Mouse (Mus musculus): ENCODE measurements around the gene Lin37.

The Lin37 gene

GRCm38 (mm10) chr7:30559443-30559954 is at the start of gene Lin37:
Lin37 (minus strand) TSS chr7:30559838.
- DNase-seq = peak; percentile 100

DNA sequence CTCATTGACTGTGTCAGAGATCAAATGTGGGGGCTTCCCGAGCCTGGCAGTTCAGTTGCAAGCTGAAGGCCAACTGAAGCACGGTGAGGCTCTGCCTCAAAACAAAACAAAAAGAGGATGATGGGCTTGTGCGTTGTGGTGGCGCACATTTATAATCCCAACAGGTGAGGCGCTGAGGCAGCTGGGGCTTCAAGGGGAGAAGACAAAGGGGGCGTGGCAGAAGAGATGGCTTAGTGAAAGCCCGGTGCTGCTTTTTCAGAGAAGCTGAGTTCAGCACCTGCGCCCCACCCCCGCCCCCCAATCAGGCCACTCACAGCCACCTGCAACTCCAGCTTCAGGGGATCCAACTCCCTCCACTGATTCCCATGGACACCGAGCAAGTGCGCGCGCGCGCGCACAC is 48.8 kb upstream of the Lin37 start:
- no peak for DNase-seq

- peak; percentile 87 for DNase-seq
These were observed 48.2 kb upstream of the Lin37 start for GRCm38 (mm10) chr7:30607706-30608309.

DNA sequence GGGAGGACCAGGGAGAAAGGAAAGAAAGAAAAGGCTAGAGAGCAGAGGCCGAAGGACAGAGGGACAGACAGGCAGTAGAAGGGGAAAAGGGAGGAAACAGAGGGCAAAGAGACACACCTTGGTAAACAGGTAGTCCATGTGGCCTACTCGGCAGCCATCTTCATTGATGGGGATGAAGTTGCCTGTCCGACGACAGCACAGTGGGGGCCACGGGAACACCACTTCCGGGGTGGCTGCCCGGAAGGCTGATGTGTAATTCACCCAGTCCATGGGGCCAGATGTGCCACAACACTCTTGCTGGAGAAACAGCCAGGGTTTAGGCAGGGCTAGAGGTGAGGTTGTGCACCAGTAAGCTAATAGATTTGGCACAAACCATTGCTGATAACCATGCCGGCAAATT is 45.3 kb upstream of the Lin37 start:
- no peak for DNase-seq

DNA sequence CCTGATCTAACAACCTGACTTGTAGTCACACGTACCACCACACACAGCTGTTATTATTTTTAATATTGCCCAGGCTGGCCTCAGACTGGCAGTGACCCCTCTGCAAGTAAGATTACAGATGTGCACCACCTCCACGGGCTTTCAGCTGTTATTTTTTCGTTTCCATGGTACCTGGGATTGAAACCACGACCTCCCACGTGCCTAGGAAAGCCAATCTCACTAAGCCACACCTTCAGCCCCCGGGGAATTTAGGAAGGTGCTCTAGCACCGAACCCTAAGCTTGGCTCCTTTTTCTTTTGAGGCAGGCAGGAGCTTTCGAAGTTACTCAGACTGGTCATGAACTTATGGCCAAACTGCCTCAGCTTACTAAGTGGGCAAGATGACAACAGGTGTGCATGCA is 44.8 kb upstream of the Lin37 start:
- DNase-seq = no peak

- DNase-seq = peak; percentile 88
These were observed 42.9 kb upstream of the Lin37 start for GRCm38 (mm10) chr7:30602583-30602982.

GRCm38 (mm10) chr7:30600651-30601050 is 41.0 kb upstream of the Lin37 start:
- peak; percentile 84 for DNase-seq

GRCm38 (mm10) chr7:30599933-30600353 is 40.3 kb upstream of the Lin37 start:
- peak; percentile 97 for DNase-seq

DNA sequence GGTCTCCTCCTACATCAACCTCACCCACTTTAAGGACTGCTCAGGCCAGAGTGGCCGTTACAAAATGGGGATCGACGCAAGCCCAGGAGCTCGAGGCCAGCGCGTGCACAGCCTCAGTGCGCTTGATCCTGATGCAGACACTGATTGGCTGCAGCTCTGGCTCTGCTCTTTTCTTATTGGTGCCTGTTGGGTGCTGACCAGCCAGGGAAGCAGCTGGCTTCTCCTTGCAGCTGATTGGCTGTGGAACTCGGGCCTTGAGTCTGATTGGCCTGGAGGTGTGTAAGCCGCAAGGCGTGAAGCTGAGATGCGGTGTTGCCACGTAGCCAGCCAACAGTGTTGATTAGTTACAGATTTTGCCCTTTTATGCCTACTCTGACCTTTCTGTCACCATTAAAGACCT is 39.1 kb upstream of the Lin37 start, which contains the start of gene Zbtb32:
Zbtb32 (minus strand) TSS at position 124 of the 400 bp plus-strand sequence.
- DNase-seq = no peak

- DNase-seq = peak; percentile 70
These were observed 37.2 kb upstream of the Lin37 start for GRCm38 (mm10) chr7:30596811-30597210.

GRCm38 (mm10) chr7:30596093-30596492 is 36.5 kb upstream of the Lin37 start:
- DNase-seq = no peak

DNA sequence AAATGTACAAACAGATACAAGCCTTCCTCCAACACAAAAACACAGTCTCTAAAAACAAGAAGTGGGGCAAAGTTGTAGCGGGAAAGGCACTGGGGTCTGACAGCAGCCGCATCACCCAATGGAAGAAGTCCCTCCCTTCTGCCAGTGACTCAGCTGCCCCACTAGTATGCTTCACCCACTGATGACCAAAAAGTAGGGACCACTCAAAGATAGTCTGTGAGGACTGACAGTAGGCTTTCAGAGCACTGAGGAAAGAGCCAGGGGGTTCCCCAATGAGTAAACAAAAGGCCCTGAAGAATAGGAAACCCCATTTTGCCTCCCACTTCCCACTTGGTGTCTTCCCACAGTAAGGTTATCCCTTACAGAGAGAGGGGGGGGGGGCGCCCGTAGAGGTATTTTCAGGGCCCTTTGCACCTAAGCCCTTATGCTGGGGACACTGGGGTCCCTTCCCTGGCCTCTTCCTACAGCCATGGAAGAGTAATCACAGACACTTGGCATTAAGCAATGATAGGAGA is 34.9 kb upstream of the Lin37 start:
- DNase-seq = no peak

DNA sequence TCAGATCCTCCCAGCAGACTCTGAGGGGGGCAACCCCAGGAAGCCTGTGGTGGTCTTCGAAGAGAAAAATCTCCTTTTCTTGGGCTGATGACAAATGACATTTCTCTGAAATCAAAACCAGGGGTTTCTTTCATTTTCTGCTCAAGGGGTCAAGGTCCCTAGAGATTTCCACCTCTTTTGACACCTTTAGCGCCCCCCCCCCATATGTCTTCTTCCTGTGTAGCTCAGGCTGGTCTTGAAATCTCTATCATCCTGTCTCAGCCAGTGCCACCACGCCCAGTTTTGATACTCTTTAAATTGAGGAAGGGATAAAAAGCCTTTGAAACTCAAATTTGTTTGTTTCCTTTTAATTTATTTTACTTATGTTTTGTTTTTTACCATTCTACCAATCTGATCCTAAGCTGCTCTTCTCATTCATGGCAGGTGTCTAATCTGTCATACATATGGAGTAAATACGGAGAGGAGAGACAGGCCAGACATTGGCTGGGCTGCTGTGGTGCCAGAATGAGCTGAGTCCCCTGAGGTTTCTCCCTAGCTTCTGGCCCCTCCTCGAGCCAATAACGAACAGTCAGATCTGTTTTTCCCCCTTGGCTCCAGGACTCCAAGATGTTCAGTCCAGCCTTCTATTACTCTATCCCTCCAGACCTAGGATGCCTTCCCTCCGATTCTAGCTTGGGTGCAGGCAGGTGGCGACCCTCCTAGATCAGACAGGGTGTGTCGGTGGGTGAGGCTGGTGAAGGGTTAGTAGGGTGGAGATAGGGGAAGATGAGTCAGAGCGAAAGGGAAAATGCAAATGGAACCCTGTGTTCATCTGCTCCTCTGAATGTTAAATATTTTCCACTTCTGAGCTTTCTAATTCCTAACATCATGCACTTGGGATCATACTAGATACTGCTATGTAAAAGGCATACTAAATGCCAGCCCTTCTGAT is 34.2 kb upstream of the Lin37 start:
- no peak for DNase-seq

DNA sequence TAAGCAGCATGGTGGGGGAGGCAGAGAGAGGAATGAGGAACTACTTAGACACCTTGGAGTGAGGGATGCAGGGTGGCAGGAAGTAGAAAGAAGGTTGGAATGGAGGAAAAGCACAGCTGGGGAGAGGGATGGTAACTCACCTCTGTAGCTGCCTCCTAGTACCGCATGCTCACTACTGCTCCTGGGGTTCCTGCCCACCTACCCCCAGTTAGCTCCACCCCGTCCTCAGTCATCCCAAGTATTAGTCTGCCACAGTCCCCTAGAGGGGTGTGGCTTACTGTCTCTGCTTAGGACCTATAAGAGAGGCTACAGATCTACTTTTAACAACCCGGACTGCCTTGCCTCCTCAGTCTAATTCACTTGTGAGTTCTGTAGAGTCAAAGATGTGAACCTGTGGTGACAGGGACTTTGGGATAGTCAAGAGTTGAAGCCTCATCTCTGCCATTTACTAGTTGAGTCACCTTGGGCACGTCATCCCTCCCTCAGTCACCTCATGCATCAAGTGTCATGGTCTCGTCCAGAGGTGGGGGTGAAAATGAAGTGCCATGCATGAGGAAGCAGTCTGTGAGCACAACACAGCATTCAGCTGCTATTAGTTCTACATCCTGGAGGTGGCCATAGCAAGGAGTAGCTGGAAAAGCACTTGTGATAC is 33.3 kb upstream of the Lin37 start:
- peak; percentile 23 for DNase-seq

GRCm38 (mm10) chr7:30591605-30591951 is 31.9 kb upstream of the Lin37 start:
- no peak for DNase-seq

DNA sequence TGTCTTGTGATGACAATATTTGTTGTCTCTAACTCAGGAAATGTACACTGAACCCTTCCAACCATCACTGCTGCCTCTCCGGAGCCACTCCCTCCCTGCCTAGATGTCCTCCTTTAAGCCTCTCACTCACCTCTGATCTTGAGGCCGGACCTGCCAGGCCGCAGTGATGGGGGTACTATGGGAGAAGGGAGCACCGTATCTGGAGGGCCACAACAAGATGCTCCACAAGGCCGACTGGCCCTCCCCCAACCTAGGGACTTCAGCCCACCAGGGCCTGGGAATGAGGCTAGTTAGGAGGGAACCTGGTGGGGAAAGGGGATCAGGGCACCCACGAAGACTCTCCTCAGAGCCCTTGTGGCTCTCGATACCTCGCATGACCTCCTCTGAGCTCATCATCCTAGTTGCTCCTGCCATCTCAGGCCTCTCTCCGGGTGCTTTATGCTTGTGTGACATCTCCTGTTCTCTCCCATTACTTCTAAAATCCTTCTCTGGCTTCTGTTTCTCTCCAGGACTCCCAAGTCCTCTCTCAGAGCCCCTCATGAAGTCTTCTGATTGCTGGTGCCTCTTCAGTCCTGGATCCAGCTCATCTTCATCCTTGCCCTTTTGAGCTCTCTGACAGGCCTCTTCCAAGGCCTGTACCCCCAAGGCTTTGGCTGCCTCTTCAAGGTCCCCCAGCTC is 31.4 kb upstream of the Lin37 start:
- DNase-seq = no peak

DNA sequence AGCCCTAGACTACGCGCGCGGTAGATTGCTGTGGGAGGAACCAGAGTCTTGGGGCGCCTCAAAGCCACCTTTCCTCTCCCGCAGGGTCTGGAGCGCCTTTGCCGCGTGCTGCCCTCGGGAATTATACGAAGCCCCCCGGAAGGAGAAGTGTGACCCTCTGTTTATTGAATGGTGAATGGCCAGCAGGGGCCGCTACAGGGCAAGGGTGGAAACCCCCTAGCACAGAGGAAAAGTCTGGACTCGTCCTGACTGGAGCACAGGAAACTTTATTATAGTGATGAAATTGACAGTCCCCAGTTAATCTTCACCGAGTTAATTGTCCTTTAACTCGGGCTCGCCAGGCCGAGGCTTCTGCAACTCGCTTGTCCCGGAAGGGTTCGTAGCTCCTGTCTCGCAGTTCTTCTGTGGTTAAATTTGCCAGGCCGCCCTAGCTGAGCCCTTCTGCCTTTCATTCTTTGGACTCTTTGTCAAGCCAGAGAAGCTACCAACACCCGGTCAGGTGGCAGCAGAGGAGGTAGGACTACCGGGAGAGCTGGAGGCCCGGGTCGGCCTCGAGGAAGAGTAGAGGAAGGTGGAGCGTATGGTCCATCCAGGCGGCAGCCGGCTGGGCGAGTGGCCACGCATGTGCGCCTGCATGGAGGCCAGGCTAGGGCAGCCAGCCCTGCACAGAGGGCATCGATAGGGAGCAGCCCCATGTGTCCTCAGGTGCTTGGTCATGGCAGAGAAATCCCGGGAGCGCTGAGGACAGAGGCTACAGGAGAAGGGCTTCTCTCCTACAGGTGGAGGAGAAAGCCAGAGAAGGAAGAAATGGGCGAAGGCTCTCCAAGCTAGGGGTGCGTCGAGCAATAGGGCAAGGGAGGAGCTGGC is 30.0 kb upstream of the Lin37 start:
- peak; percentile 90 for DNase-seq

DNA sequence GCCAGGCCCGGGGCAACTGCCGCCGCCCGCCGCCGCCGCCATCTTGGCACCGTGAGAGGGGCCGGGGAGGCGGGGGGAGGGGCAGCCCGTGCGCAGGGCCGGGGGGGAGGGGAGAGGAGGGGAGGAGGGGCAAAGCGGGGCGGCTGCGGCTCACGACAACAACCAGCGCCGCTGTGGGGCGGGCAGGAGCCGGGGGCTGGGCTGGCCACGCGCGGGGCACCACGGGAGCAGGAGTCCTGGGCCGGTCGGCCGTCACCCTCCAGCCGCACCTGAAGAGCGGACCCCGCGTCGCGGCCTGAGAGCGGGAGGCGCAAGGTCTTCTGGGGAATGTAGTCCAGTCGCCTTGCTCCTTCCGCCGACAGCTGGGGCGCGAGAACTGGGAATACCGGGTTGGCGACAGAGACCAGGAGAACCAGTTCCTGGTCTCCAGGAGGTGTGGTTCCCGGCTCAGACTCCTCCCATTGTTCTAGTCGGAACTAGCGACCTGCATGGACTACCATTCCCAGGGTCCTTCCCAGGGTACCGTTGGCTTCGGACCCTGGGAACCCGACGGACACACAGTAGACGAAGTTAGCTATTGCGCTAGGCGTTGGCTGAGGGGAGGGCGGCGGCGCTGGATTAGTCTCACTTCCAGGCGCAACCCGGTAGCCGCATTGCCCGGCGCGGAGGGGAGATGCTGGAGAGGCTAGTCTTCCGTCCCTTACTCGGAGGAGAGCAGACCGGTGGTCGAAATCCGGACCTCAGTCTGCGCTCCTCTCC is 29.2 kb upstream of the Lin37 start, which contains the start of gene Kmt2b:
Kmt2b (minus strand) TSS at position 51 of the 759 bp plus-strand sequence.
- DNase-seq = peak; percentile 98

- peak; percentile 25 for DNase-seq
These were observed 28.4 kb upstream of the Lin37 start for GRCm38 (mm10) chr7:30587842-30588667.
